Mouse (Mus musculus) neural tube, embryonic 13.5 days (tissue): ENCODE results near the gene Drd4. TPM values are rescaled to one million over a fixed set of nuclear protein-coding genes. Genes with fewer than 3 reads are reported as not detected.

ENCODE experiments used
- ATAC-seq: fragments of 200-750 bp; cut with Nextera tagmentation; 2 replicates; pipeline ENCODE4 v1.8.0; 2017; ENCODE audit warnings: low read depth, mild to moderate bottlenecking, moderate TSS enrichment, moderate library complexity
- H3K27ac ChIP-seq: fragments of 300-500 bp; sonication (generic); replicated peaks from 2 replicates; pipeline ENCODE4 v1.5.1; 2015; ENCODE audit warnings: moderate library complexity, mild to moderate bottlenecking, inconsistent platforms
- H3K27me3 ChIP-seq: fragments of 300-500 bp; sonication (generic); 2 replicates; pipeline ENCODE4 v1.6.1; 2015; ENCODE audit warnings: mild to moderate bottlenecking, inconsistent platforms
- H3K36me3 ChIP-seq: fragments of 300-500 bp; sonication (generic); 2 replicates; pipeline ENCODE4 v1.6.1; 2015; ENCODE audit warnings: mild to moderate bottlenecking, inconsistent platforms
- H3K4me1 ChIP-seq: fragments of 300-500 bp; sonication (generic); replicated peaks from 2 replicates; pipeline ENCODE4 v1.6.1; 2015; ENCODE audit warnings: inconsistent platforms
- H3K4me2 ChIP-seq: fragments of 300-500 bp; sonication (generic); 2 replicates; pipeline ENCODE4 v1.6.1; 2015; ENCODE audit warnings: inconsistent platforms, mild to moderate bottlenecking, moderate library complexity
- H3K4me3 ChIP-seq: fragments of 300-500 bp; sonication (generic); 2 replicates; pipeline ENCODE4 v1.5.1; 2015; ENCODE audit warnings: mild to moderate bottlenecking, inconsistent platforms
- H3K9ac ChIP-seq: fragments of 300-500 bp; sonication (generic); 2 replicates; pipeline ENCODE4 v1.6.1; 2015; ENCODE audit warnings: moderate library complexity, mild to moderate bottlenecking, inconsistent platforms
- H3K9me3 ChIP-seq: fragments of 300-500 bp; sonication (generic); 2 replicates; pipeline ENCODE4 v1.6.1; 2016; ENCODE audit warnings: inconsistent platforms
- WGBS: fragments of 180-500 bp; shearing (Covaris S2); methylation state at CpG from one replicate; pipeline ENCODE4 v1.1.7; 2015; 5-methylcytosine and 5-hydroxymethylcytosine counted together
- polyA plus RNA-seq: library from polyadenylated mRNA; unstranded; fragments of >200 nt; fragmentation: Nextera tagmentation; extraction: Ambion mirVana; gene quantifications from 2 replicates; pipeline ENCODE4 v1.2.1, GENCODE M21; 2015

The Drd4 gene
- polyA plus RNA-seq, 1 experiment from 2014 or later, result 1.3 TPM

DNA sequence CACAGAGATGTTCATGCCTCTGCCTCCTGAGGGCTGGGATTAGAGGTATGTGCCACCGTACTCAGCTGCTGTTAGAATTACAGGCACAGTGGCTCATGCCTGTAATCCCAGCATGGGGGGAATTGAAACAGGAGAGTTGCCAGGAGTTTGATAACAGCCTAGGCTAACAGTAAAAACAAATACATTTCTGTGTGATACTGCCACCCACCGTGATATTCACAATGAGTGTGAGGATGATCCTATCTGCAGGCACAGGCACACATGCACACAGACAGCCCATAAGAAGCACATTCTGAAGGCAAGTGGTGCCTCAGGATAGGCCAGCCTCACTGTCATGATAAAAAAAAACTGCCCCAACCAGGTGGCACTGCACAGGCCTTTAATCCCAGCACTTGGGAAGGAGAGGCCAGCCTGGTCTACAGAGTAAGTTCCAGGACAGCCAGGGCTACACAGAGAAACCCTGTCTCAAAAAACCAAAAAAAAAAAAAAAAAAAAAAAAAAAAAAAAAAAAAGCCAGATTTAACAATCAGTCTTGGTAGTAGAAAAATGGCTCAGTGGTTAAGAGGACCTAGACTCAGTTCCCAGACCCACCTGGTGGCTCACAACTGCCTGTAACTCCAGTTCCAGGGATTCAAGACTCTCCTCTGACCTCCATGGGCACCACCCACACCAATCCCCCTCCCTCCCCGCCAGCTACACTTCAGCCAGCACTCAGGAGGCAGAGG, 6.3 kb downstream of the Drd4 start:
- no peak overlapping the region for H3K4me3 ChIP-seq
- H3K27me3 ChIP-seq, result peaks cover 35% of the 10 kb centered on the region
- no peak overlapping the region for H3K9ac ChIP-seq
- ATAC-seq, result no peak
- no peak overlapping the region for H3K27ac ChIP-seq
- WGBS, result 81% methylated on average over 3 of the region's 3 CpGs
- H3K9me3 ChIP-seq, result no peaks in the 10 kb centered on the region
- no peak overlapping the region for H3K4me2 ChIP-seq
- H3K4me1 ChIP-seq, result peaks cover 15% of the 10 kb centered on the region
- H3K36me3 ChIP-seq, result peaks cover 65% of the 10 kb centered on the region

DNA sequence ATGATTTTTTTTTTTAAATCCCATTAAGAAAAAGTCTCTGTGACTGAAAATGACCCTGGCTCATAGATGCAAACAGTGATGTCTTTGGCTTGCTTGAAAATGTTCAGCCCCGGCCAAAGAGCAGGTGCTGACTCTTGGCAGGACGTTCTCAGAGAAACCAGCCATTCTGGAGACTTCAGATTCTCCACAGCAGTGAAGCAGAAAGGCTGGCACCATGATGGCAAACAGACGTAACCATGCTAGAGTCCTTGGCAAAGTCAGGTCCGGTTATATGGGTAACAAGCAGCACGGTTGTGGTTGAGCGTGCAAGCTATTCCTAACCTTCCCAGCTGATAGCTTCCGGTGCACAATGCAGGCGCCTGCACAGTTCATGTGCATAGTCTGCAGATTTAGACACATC, 7.4 kb downstream of the Drd4 start:
- H3K9ac ChIP-seq, result no peak overlapping the region
- H3K4me1 ChIP-seq, result peaks cover 7% of the 10 kb centered on the region
- WGBS, result 97% methylated on average over 8 of the region's 8 CpGs
- H3K4me2 ChIP-seq, result no peak overlapping the region
- no peaks in the 10 kb centered on the region for H3K9me3 ChIP-seq
- no peak overlapping the region for H3K4me3 ChIP-seq
- peaks cover 24% of the 10 kb centered on the region for H3K27me3 ChIP-seq
- H3K27ac ChIP-seq, result no peak overlapping the region
- peaks cover 75% of the 10 kb centered on the region for H3K36me3 ChIP-seq
- no peak for ATAC-seq

DNA sequence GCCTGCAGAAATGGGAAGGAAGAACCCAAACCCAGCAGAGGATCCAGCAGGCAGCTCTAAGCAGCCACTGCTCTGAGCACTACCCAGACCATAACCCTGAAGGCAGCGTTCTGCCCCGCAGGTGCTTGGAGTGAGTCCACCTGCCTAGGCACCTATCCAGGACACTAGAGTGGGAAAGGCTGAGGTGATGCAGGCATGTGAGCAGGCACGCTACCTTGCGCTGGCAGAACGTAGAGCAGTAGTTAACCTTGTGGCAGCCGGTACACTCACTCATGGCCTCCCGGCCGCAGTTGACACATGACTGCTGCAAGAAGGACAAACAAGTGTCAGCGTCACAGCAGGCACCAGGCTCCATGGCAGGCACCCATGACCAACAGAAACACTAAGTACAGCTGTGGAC, 9.6 kb downstream of the Drd4 start:
- no peaks in the 10 kb centered on the region for H3K4me1 ChIP-seq
- 97% methylated on average over 9 of the region's 9 CpGs for WGBS
- no peak overlapping the region for H3K9ac ChIP-seq
- no peak for ATAC-seq
- no peak overlapping the region for H3K27ac ChIP-seq
- no peak overlapping the region for H3K4me2 ChIP-seq
- H3K36me3 ChIP-seq, result peaks cover 96% of the 10 kb centered on the region
- peaks cover 2% of the 10 kb centered on the region for H3K27me3 ChIP-seq
- no peaks in the 10 kb centered on the region for H3K9me3 ChIP-seq
- no peak overlapping the region for H3K4me3 ChIP-seq

DNA sequence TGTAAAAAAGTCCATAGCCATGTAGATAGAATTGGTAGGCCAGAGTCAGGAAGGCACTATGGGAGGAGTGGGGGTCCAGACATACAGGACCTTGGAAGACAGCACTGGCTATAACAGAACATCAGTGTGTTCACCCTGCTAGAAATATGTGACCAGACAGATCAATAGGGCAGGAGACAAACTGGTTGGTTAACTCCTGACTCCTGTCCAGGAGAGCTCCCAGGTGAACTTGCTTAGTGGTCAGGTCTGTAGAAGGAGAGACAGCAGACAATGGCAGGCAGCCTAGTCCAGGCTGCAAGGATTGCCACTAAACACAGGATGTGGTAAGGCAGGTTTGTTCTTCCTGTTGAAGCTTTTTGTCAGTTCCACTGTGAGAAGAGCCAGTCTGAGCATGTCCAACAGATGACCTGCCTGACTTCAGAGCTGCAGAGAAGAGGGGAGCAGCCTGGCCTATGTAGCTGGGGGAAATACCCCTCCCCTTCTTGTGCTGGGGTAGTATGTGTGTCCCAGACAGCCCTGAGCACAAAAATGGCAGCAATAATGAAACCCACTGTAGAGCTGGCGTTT, 11.0 kb downstream of the Drd4 start:
- Histone ChIP-seq H3K4me1 (no peaks in the 10 kb centered on the region), H3K4me3 (no peak overlapping the region), H3K36me3 (peaks cover 96% of the 10 kb centered on the region), H3K4me2 (no peak overlapping the region), H3K27me3 (no peaks in the 10 kb centered on the region), H3K27ac (no peak overlapping the region), H3K9me3 (no peaks in the 10 kb centered on the region), H3K9ac (no peak overlapping the region)
- ATAC-seq, result no peak
- 84% methylated on average over 1 of the region's 1 CpGs for WGBS

DNA sequence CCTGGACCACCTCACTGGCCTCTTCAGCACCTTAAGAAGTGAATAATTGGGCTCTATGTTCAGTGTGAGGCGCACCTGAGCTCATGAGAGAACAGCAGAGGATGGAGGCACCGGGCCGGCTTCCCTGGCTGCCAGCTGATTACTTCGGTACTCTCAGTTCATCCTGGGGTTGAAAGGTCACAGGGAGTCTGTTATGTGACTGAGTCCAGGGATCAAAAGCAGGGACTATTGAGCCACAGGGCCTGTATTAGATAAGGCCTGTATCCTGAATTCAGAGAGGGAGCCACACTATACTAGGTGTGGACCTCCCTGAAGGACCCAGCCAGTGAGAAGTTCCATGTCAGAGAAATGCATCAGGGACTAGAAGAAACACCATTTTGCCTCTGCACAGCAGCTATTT, 12.7 kb downstream of the Drd4 start:
- H3K36me3 ChIP-seq, result peaks cover 98% of the 10 kb centered on the region
- H3K4me1 ChIP-seq, result no peaks in the 10 kb centered on the region
- no peak overlapping the region for H3K27ac ChIP-seq
- H3K4me2 ChIP-seq, result no peak overlapping the region
- 91% methylated on average over 4 of the region's 4 CpGs for WGBS
- no peak for ATAC-seq
- H3K9me3 ChIP-seq, result no peaks in the 10 kb centered on the region
- H3K4me3 ChIP-seq, result no peak overlapping the region
- H3K27me3 ChIP-seq, result no peaks in the 10 kb centered on the region
- H3K9ac ChIP-seq, result no peak overlapping the region

DNA sequence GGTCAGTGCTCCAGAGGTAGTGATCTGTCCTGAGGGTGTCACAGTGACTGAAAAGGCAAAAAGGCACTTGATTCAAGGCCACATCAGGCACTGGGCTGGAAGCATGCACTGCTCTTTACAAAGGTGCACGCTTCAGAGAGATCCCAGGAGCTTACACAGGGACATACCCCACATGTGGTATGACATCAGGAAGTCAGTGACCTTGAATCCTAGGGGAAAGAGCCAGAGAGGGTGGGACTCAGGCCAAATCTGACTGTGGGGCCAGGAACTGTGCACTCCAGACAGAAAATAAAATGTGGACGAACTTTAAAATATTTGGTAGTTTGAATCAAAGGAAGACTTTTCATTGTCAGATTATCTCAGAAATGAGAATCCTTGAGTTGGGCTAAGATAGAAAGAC, 22.6 kb downstream of the Drd4 start:
- no peaks in the 10 kb centered on the region for H3K4me1 ChIP-seq
- H3K4me2 ChIP-seq, result no peak overlapping the region
- H3K9ac ChIP-seq, result no peak overlapping the region
- peaks cover 99% of the 10 kb centered on the region for H3K36me3 ChIP-seq
- H3K9me3 ChIP-seq, result no peaks in the 10 kb centered on the region
- H3K27me3 ChIP-seq, result no peaks in the 10 kb centered on the region
- ATAC-seq, result no peak
- no peak overlapping the region for H3K4me3 ChIP-seq
- no peak overlapping the region for H3K27ac ChIP-seq
- WGBS, result 99% methylated on average over 2 of the region's 2 CpGs

DNA sequence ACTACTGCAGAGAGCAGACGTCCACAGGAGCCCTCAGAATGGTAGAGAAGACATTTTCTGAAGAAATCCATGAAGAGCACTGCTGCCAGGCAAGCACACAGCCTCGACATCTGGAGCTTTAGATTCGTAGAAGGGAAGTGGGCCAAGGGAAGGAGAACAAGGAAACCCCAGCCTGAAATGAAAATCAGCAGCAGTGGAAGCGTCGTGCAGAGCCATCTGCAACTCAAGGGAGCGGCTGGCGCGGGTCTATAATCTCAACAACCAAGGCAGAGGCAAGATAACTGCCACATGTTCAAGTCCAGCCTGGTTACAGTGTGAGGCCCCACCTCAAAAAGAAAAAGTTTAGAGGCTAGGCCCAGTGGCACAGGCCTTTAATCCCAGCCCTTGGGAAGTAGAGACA, 23.3 kb downstream of the Drd4 start:
- Histone ChIP-seq H3K27ac (no peak overlapping the region), H3K4me2 (no peak overlapping the region), H3K9me3 (no peaks in the 10 kb centered on the region), H3K27me3 (no peaks in the 10 kb centered on the region), H3K36me3 (peaks cover 98% of the 10 kb centered on the region), H3K4me3 (no peak overlapping the region), H3K4me1 (no peaks in the 10 kb centered on the region), H3K9ac (no peak overlapping the region)
- ATAC-seq, result no peak
- WGBS, result 92% methylated on average over 8 of the region's 8 CpGs

DNA sequence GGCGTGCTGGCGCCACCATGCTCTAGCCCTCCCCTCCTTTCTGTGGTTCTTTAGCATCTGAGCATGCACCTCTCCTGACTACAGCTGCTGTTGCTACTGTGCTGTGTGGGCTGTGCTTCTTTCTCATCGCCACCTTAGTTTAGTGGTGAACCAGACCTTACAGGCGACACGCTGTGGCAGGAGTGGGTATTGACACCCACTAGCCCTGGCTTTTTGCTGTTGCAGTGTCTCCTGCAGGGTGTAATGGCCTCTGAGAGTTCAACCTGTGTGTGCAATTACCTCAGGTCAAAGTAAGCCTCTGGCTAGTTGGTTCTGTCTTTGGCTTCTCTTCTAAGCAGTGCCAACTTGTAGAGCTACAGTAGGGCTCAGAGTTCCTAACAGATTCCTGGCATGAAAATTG, 24.2 kb downstream of the Drd4 start:
- H3K4me2 ChIP-seq, result no peak overlapping the region
- no peaks in the 10 kb centered on the region for H3K9me3 ChIP-seq
- H3K4me1 ChIP-seq, result no peaks in the 10 kb centered on the region
- no peak overlapping the region for H3K27ac ChIP-seq
- no peak overlapping the region for H3K4me3 ChIP-seq
- ATAC-seq, result no peak
- peaks cover 99% of the 10 kb centered on the region for H3K36me3 ChIP-seq
- no peak overlapping the region for H3K9ac ChIP-seq
- no peaks in the 10 kb centered on the region for H3K27me3 ChIP-seq
- WGBS, result 88% methylated on average over 5 of the region's 5 CpGs

DNA sequence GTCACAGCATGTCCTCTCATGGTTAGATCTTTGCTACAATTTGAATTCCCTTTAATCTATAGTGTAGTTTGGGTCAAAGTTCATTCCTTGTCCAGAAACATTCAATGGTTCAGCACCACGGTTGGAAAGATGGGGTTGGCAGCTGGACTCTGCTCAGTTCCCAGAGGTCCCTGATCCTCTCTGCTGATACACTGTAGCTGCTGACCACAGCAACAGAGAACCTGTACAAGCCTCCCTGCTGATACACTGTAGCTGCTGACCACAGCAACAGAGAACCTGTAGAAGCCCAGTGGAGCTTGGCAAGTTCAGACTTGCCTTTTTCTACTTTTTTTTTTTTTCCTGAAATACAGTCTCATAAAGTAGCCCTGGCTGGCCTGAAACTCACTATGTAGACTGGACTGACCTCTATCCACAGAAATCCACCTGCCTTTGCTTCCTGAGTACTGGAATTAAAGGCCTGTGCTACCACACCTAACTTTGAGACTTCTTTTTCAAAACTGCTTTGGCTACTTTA, 25.9 kb downstream of the Drd4 start:
- Histone ChIP-seq H3K9ac (no peak overlapping the region), H3K4me2 (no peak overlapping the region), H3K36me3 (peaks cover 99% of the 10 kb centered on the region), H3K4me1 (no peaks in the 10 kb centered on the region), H3K27me3 (no peaks in the 10 kb centered on the region), H3K4me3 (no peak overlapping the region), H3K9me3 (no peaks in the 10 kb centered on the region), H3K27ac (no peak overlapping the region)
- 88% methylated on average over 1 of the region's 1 CpGs for WGBS
- no peak for ATAC-seq

DNA sequence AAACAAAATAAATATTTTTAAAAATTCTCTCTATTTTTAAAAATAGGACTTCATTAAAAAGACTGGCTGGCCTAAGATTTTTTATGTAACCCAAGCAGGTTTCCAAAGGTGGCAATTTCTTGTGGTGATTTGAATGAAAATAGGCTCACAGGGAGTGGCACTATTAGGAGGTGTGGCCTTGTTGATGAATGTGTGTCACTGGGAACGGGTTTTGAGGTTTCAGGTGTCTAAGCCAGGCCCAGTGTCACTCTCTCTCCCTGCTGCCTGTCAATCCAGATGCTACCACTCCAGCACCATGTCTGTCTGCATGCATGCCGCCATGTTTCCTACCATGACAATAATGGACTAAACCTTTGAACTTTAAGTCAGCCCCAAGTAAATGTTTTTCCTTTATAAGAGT, 27.6 kb downstream of the Drd4 start:
- no peaks in the 10 kb centered on the region for H3K27me3 ChIP-seq
- no peak for ATAC-seq
- peaks cover 96% of the 10 kb centered on the region for H3K36me3 ChIP-seq
- H3K9me3 ChIP-seq, result no peaks in the 10 kb centered on the region
- WGBS, result 81% methylated on average over 2 of the region's 2 CpGs
- H3K4me1 ChIP-seq, result peaks cover 5% of the 10 kb centered on the region
- no peak overlapping the region for H3K27ac ChIP-seq
- H3K9ac ChIP-seq, result no peak overlapping the region
- no peak overlapping the region for H3K4me2 ChIP-seq
- no peak overlapping the region for H3K4me3 ChIP-seq

DNA sequence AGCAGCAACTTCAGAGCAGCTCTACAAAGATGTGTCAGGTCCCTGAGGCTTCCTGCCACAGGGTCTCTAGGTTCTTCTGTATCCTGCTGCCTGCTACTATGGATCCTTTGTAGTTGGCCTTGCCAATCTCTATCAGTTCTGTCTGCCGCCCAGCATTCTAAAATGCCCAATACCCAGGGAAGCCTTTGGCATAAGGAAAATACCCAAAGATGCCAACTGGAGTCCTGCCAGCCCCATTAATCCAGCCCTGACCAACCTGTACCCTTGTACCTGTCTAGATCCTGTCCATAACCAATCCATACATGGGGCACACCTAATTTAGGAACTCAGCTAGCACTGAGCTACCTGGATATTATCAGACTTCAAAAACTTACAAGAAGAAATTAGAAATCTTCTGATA, 32.9 kb downstream of the Drd4 start:
- no peak for ATAC-seq
- Histone ChIP-seq H3K9me3 (no peaks in the 10 kb centered on the region), H3K27me3 (no peaks in the 10 kb centered on the region), H3K9ac (no peak overlapping the region), H3K27ac (no peak overlapping the region), H3K4me2 (peak overlapping the region; percentile 16; the same call in 1 of the 2 replicates), H3K4me1 (peaks cover 39% of the 10 kb centered on the region), H3K4me3 (no peak overlapping the region), H3K36me3 (peaks cover 43% of the 10 kb centered on the region)
- WGBS, result 90% methylated on average over 1 of the region's 1 CpGs

DNA sequence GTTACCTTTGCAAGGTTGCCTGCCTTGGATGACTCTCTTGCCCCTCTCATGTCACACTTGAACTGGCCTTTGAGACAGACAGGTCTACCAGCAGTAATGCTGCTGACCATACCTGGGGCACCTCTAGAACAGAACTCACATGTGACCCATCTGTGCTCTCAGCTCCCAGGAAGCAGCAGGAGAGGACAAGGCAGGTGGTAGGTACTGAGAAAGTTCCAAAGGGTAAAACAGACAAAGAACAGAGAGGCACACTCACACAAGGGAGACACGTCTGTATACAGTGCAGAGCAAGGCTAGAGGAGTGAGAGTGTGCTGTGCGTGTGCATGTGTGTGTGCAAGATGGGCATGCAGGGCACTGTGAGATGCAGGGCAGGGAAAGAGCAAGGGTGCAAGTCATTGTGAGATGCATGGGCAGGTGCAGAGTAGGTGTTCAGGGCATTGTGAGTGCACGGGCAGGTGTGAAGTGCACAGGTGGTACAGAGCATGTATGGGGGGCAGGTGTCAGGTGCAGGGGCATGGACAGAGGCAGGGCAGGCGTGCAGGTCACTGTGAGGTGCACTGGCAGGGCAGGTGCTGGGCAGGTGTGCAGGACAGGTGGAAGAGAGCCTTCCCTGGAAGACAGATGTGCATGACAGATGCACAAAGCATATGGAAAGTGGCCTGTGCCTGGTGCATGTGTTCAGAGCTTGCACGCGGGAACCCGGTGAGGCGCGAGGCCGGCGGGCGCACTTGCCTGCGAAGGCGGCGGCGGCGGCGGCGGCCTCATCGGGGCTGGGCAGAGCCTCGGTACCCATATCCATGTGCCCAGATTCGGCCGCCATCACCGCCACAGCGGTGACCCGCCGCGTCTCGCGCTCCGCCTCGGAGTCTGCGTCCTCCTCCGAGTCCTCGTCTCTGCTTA, 35.0 kb downstream of the Drd4 start:
- WGBS, result 4% methylated on average over 35 of the region's 35 CpGs
- Histone ChIP-seq H3K9me3 (no peaks in the 10 kb centered on the region), H3K27me3 (no peaks in the 10 kb centered on the region), H3K4me1 (peaks cover 39% of the 10 kb centered on the region), H3K36me3 (peaks cover 23% of the 10 kb centered on the region), H3K27ac (peak overlapping the region; percentile 100), H3K4me2 (peak overlapping the region; percentile 95), H3K4me3 (peak overlapping the region; percentile 71), H3K9ac (peak overlapping the region; percentile 94)
- peak; percentile 16 for ATAC-seq
